Mouse (Mus musculus): ENCODE results near the gene Fyb2. TPM values are rescaled to one million over a fixed set of nuclear protein-coding genes. Genes with fewer than 3 reads are reported as not detected.
"Not testable (repeated sequence)": the region's sequence is repeated elsewhere in the genome, so short reads cannot be mapped to it uniquely, and the experiment has no call there.

The Fyb2 gene
- polyA plus RNA-seq, 1 experiment from 2014 or later = 0.11 TPM

DNA sequence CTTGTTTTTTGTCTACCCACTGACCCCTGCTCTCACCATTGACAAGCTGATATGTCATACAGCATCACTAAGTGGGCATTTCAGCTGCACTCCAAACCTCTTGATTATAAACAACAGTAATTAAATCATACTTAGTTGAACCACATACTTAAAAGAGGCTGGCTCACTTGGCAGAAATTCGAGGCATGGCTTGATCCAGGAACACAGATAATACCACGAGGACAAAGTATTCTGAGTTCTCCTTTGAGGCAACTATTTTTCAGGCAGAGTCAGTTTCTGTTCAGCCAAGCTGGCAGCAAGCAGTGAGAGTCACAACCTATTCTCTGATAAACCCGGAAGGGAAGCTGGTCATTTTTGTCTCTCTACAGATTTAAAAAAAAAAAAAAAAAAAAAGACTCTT lies 77.4 kb downstream of the Fyb2 start:
- Histone ChIP-seq H3K4me1 (no peaks in the 10 kb centered on the region), H3K4me3 (no peak overlapping the region), H3K27ac (replicated peaks) (no peak overlapping the region), H3K36me3 (no peaks in the 10 kb centered on the region), H3K9ac (replicated peaks) (no peak overlapping the region), H3K9me3 (no peaks in the 10 kb centered on the region), H3K4me2 (replicated peaks) (no peak overlapping the region), H3K27me3 (no peaks in the 10 kb centered on the region)
- ATAC-seq (replicated peaks) = no peak
- 74% methylated on average over 3 of the region's 3 CpGs for WGBS

DNA sequence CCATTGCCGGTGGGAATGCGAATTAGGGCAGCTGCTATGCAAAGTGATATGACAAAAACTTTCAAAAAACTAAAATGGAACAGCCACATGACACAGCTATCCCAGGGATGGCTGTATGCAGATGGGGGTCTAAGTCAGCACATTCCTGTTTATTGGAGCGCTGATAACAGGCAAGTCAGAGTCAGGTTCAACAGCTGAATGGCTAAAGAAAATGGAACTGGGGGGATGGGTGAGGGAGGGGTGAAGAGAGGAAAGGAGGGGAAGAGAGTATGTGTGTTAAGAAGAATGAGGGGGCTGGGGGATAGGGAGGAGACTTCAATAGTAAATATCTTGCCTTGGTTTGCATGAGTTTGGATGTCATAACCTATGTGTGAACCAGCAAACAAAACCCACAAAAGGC lies 79.0 kb downstream of the Fyb2 start:
- Histone ChIP-seq H3K27ac (replicated peaks) (no peak overlapping the region), H3K4me2 (replicated peaks) (no peak overlapping the region), H3K9me3 (no peaks in the 10 kb centered on the region), H3K36me3 (no peaks in the 10 kb centered on the region), H3K4me1 (no peaks in the 10 kb centered on the region), H3K4me3 (no peak overlapping the region), H3K9ac (replicated peaks) (no peak overlapping the region), H3K27me3 (no peaks in the 10 kb centered on the region)
- WGBS = 81% methylated on average over 3 of the region's 3 CpGs
- no peak for ATAC-seq (replicated peaks)

DNA sequence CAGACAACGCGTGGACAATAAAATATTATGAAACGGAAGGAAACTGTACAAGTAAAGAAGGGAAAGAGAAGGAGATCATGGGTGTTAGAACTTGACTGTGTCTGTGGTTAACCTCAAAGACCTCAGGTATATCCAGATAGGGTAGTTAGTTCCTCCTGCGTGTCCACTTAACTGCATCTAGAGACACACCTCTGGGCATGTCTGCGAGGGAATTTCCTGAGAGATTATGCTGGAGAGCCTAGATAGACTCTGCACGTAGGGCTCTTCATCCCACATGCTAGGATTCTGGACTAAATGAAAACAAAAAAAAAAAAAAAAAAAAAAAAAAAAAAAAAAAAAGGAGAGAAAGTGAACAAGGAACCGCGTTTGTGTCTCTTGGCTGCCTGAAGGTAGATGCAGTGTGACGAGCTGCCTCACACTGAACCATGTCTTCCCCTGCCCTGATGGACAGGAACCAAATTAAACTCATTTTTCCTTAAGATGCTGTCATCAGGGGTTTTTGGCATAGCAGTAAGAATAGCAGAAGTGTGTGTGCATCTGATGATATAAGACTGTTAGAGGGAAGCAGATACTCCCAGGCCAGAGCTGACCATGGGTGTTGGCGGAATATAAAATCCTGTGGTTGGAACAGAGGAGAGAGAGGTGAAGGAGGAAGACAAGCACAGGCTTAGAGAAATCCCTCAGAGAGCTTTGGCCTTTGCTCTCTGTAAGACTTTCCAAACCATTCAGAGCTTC lies 80.1 kb downstream of the Fyb2 start:
- ATAC-seq (replicated peaks) = no peak
- no peaks in the 10 kb centered on the region for H3K4me1 ChIP-seq
- H3K27ac ChIP-seq (replicated peaks) = no peak overlapping the region

DNA sequence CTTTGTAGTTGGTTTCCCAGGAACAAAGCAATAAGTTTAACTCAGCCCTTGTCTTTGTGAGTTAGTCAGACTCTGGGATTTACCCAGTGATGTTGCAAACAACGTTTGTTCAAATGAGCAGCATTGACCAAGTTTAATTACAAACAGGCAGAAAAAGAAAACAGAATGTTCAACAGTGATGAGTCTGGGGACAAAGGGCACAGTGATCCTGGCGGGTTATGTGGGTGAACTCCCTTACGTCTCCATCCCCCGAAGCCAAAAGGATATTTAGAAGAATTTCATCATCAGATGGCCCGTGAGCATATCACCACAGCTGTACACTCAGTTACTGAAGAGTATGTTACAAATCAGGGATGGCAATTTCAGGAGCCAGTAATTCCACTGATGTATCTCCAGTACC lies 86.4 kb downstream of the Fyb2 start:
- Histone ChIP-seq H3K27me3 (no peaks in the 10 kb centered on the region), H3K4me1 (peaks cover 4% of the 10 kb centered on the region; the same call in 1 of the 2 replicates), H3K4me2 (replicated peaks) (no peak overlapping the region), H3K9me3 (no peaks in the 10 kb centered on the region), H3K9ac (replicated peaks) (no peak overlapping the region), H3K27ac (replicated peaks) (no peak overlapping the region), H3K36me3 (no peaks in the 10 kb centered on the region), H3K4me3 (no peak overlapping the region)
- ATAC-seq (replicated peaks) = no peak
- 84% methylated on average over 5 of the region's 5 CpGs for WGBS

More for the DNA sequence above, 80.1 kb downstream of the Fyb2 start:
- H3K9ac ChIP-seq (replicated peaks) = no peak overlapping the region
- H3K4me3 ChIP-seq = no peak overlapping the region
- H3K9me3 ChIP-seq = no peaks in the 10 kb centered on the region
- H3K27me3 ChIP-seq = no peaks in the 10 kb centered on the region
- H3K4me2 ChIP-seq (replicated peaks) = no peak overlapping the region
- H3K36me3 ChIP-seq = no peaks in the 10 kb centered on the region
- WGBS = 92% methylated on average over 10 of the region's 10 CpGs

DNA sequence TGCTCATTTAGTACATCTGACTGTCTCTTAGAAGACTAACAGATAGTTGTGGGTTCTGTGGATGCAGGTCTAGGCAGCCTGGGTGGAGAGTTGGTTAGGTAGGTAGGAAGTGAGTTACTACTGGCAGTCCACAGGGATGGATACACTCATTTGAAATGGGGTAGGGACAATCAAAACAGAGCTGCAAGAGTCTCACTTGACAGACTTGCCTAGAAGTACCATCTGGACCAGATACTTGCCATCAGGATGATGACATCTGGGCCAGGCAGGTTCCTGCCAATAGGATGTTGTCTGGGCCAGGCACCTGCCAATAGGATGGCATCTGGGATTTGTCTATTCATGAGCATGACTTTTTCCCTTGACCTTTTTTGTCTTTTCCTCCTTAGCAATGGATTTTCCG lies 88.5 kb downstream of the Fyb2 start:
- Histone ChIP-seq H3K4me1 (peaks cover 4% of the 10 kb centered on the region; the same call in 1 of the 2 replicates), H3K9ac (replicated peaks) (no peak overlapping the region), H3K27ac (replicated peaks) (peak overlapping the region; percentile 32), H3K4me2 (replicated peaks) (no peak overlapping the region), H3K9me3 (no peaks in the 10 kb centered on the region), H3K36me3 (no peaks in the 10 kb centered on the region), H3K27me3 (no peaks in the 10 kb centered on the region), H3K4me3 (no peak overlapping the region)
- ATAC-seq (replicated peaks) = no peak
- WGBS = 65% methylated on average over 1 of the region's 1 CpGs

DNA sequence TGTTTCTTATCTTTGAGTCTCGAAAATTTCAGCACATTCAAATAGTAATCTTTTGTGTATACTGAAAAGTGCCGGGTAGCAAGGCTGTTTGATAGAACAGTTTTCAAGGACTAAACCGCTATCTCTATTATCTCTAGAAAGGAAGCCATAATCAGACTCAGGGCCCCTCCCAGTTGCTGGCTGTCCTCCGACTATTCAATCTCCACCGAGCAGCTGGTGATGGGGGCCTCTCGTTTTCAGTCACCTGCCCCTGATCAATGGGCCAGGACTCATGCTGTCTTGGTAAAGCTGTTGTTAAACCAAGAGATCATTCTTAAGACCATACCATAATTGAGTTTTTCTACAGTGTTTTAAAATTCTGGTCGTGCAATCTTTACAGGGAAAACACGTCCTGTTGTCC lies 90.9 kb downstream of the Fyb2 start:
- ATAC-seq (replicated peaks) = no peak

DNA sequence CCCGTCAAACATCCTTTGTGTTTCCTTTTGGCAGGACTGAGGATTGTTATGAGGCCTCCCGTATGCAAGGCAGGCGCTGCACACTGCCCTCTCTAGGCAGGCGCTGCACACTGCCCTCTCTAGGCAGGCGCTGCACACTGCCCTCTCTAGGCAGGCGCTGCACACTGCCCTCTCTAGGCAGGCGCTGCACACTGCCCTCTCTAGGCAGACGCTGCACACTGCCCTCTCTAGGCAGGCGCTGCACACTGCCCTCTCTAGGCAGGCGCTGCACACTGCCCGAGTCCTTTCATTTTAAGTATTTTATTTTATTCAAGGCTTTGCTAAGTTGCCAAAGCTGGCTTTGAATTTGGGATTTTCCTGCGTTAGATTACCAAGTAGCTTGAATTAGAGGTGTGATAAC lies 91.4 kb downstream of the Fyb2 start:
- H3K36me3 ChIP-seq; H3K4me1 ChIP-seq; ATAC-seq (replicated peaks); H3K9me3 ChIP-seq; H3K4me3 ChIP-seq; H3K27me3 ChIP-seq; H3K27ac ChIP-seq (replicated peaks); H3K4me2 ChIP-seq (replicated peaks); H3K9ac ChIP-seq (replicated peaks): not testable (repeated sequence)
- 89% methylated on average over 12 of the region's 12 CpGs for WGBS

More for the DNA sequence above, 90.9 kb downstream of the Fyb2 start:
- no peaks in the 10 kb centered on the region for H3K9me3 ChIP-seq
- H3K4me2 ChIP-seq (replicated peaks) = no peak overlapping the region
- WGBS = 65% methylated on average over 8 of the region's 8 CpGs
- H3K4me1 ChIP-seq = peaks cover 4% of the 10 kb centered on the region; the same call in 1 of the 2 replicates
- no peak overlapping the region for H3K27ac ChIP-seq (replicated peaks)
- H3K9ac ChIP-seq (replicated peaks) = no peak overlapping the region
- H3K4me3 ChIP-seq = no peak overlapping the region
- H3K36me3 ChIP-seq = no peaks in the 10 kb centered on the region
- H3K27me3 ChIP-seq = no peaks in the 10 kb centered on the region

DNA sequence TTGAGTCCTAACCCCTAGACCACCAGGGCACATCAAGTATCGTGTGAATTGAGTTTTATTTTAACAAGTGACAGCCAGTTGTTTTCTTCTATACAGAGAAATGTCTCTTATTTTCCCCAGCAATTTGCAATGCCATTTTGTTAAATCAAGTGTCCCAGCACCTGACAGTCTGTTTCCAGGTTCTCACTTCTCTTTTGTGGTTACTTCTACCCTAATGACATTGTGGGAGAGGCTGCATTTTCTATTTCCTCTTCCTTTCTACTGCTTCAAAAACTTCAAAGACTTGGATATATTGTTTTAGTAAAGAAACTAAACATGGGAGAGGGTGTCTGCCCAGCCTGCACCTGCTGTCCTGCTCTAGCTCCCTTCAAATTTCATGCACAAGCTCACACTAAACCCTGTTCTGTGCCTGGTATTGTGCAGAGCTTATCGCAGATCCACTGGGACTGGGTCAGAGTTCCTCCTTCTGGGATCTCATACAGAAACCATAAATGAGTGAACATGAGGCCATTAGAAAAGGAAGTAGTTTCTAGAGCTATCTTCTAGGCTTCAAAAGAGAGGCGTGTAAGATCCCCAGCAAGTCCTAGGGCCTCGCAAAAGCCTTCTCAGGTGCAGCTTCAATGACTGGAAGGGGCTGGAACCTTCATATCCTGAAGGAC lies 94.2 kb downstream of the Fyb2 start:
- H3K4me2 ChIP-seq (replicated peaks) = no peak overlapping the region
- H3K4me3 ChIP-seq = no peak overlapping the region
- WGBS = 92% methylated on average over 4 of the region's 4 CpGs
- H3K9me3 ChIP-seq = no peaks in the 10 kb centered on the region
- no peak overlapping the region for H3K27ac ChIP-seq (replicated peaks)
- no peaks in the 10 kb centered on the region for H3K27me3 ChIP-seq
- no peak overlapping the region for H3K9ac ChIP-seq (replicated peaks)
- H3K36me3 ChIP-seq = no peaks in the 10 kb centered on the region
- H3K4me1 ChIP-seq = no peaks in the 10 kb centered on the region
- ATAC-seq (replicated peaks) = no peak

DNA sequence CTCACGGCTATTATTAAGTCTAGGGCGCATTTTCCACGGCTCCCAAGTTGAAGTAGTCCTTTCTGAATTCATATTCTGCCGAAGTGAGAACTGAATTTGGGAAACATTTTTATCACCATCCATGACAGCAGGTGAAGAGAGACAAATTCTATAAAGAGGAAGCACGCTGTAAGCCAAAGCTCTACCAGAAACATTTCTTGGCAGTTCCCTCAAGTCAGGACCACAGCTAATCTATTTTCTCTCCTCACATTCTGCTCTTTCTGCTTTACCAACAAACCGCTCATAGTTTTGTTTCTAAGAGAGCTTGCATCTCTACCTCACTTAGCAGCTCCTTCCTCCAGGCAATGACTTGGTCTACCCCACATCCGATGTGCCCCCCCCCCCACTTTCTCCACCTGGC lies 100.5 kb downstream of the Fyb2 start:
- 94% methylated on average over 7 of the region's 7 CpGs for WGBS
- H3K36me3 ChIP-seq = no peaks in the 10 kb centered on the region; the same call in 1 of the 2 replicates
- H3K4me1 ChIP-seq = no peaks in the 10 kb centered on the region
- no peak overlapping the region for H3K27ac ChIP-seq (replicated peaks)
- no peak overlapping the region for H3K4me3 ChIP-seq
- no peaks in the 10 kb centered on the region for H3K9me3 ChIP-seq
- no peaks in the 10 kb centered on the region for H3K27me3 ChIP-seq
- no peak overlapping the region for H3K9ac ChIP-seq (replicated peaks)
- no peak overlapping the region for H3K4me2 ChIP-seq (replicated peaks)
- no peak for ATAC-seq (replicated peaks)

DNA sequence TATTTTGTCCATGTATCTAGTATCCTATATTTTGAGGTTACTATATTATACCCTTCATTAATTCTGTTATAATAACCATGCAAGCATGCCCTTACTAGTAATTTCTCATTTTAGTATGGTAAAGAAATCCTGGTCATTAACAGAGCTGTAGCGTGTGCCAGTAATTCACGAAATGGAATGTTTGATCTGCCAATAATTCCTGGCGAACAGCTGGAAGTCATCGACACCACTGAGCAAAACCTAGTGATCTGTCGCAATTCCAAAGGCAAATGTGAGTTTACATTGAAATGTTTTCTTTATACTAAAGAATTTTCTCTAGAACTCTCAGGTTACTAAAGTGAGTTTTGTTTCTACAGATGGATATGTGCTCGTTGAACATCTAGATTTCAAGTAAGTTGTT lies 102.2 kb downstream of the Fyb2 start:
- H3K36me3 ChIP-seq = no peaks in the 10 kb centered on the region; the same call in 1 of the 2 replicates
- H3K9ac ChIP-seq (replicated peaks) = no peak overlapping the region
- no peak for ATAC-seq (replicated peaks)
- 79% methylated on average over 6 of the region's 6 CpGs for WGBS
- H3K4me3 ChIP-seq = no peak overlapping the region
- no peak overlapping the region for H3K27ac ChIP-seq (replicated peaks)
- 0 out of 2 replicates have a peak, but pooled peaks cover 2% of the 10 kb centered on the region for H3K4me1 ChIP-seq
- no peak overlapping the region for H3K4me2 ChIP-seq (replicated peaks)
- H3K27me3 ChIP-seq = no peaks in the 10 kb centered on the region
- no peaks in the 10 kb centered on the region for H3K9me3 ChIP-seq

DNA sequence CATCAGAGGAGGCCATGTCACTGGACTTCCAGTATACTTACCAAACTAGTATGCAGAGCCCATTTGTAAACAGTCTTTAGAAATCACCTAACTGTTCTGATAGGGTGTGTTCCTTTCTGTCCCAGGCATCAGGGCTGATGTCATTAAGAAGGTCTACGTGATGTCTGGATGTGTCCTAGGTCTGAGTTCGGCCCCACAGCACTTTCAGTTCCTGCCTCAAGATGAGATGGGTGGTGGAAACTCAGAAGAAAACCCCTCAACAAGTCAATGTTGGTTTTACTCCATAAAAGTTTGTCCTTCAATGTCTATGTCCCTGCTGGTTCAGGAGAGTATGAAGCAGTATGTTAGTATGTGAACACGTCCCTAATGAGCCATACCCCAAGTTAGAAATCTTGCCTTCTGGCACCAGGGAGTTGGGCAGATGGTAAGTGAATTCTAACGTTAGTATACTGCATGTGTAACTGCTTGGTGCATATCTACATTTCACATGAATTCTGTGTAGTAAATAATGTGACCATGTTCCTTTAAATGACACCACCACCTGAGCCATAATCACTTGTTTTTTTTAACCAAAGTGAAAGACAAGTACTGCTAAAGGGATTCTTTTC lies 102.9 kb downstream of the Fyb2 start:
- Histone ChIP-seq H3K4me1 (0 out of 2 replicates have a peak, but pooled peaks cover 2% of the 10 kb centered on the region), H3K36me3 (no peaks in the 10 kb centered on the region; the same call in 1 of the 2 replicates), H3K27me3 (no peaks in the 10 kb centered on the region), H3K27ac (replicated peaks) (no peak overlapping the region), H3K4me2 (replicated peaks) (no peak overlapping the region), H3K9me3 (no peaks in the 10 kb centered on the region), H3K4me3 (no peak overlapping the region), H3K9ac (replicated peaks) (no peak overlapping the region)
- ATAC-seq (replicated peaks) = no peak
- WGBS = 73% methylated on average over 4 of the region's 4 CpGs

DNA sequence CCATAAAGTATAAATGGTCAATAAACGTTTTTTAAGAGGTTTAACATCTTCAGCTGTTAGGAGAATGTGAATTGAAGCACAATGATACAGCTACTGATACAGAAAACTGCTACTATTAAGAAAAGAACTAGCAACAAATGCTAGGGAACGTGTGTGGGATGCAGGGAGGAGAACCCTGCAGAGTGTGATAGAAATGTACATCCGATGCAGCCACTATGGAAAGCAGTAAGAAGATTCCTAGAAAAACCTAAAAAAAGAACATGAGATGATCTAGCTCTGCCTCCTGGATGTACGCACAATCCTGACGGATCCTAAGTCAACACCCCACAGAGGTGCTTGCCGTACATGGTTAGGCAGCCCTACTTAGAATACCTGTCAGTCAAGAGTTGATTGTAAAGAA lies 114.0 kb downstream of the Fyb2 start:
- no peak overlapping the region for H3K4me2 ChIP-seq (replicated peaks)
- H3K36me3 ChIP-seq = no peaks in the 10 kb centered on the region
- H3K27me3 ChIP-seq = no peaks in the 10 kb centered on the region
- WGBS = 69% methylated on average over 6 of the region's 6 CpGs
- H3K9ac ChIP-seq (replicated peaks) = no peak overlapping the region
- H3K4me1 ChIP-seq = 0 out of 2 replicates have a peak, but pooled peaks cover 2% of the 10 kb centered on the region
- H3K27ac ChIP-seq (replicated peaks) = no peak overlapping the region
- no peaks in the 10 kb centered on the region for H3K9me3 ChIP-seq
- H3K4me3 ChIP-seq = no peak overlapping the region
- no peak for ATAC-seq (replicated peaks)

Data from forebrain, embryonic 15.5 days (tissue).